Mouse (Mus musculus): ENCODE data around the gene U2af1. TPM values are rescaled to one million over a fixed set of nuclear protein-coding genes. Genes with fewer than 3 reads are reported as not detected.

U2af1 gene
- total RNA-seq, 1 experiment from 2014 or later, result 195 TPM

DNA sequence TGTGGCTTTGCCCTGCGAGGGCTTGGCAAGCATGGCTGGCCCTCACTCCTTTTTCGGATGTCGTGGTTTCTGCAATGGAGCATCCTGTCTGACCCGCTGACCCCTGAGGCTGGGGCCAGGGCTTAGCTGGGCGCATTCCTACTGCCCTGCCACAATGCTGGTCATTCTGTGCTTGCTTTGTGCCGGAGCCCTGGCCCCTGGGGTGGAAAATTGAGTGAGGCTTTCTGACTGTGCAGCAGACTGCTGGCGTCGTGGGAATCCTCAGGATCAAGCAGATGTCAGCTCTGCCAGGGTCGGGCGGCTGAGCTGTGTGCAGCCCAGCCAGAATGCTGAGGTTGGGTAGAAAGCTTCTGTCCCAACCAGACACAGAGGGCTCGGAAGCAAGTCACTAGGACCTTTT lies 11.5 kb upstream of the U2af1 start:
- no peak for ATAC-seq (replicated peaks; ENCODE audit: insufficient number of reproducible peaks, low FRiP score, low TSS enrichment, poor library complexity, severe bottlenecking)

DNA sequence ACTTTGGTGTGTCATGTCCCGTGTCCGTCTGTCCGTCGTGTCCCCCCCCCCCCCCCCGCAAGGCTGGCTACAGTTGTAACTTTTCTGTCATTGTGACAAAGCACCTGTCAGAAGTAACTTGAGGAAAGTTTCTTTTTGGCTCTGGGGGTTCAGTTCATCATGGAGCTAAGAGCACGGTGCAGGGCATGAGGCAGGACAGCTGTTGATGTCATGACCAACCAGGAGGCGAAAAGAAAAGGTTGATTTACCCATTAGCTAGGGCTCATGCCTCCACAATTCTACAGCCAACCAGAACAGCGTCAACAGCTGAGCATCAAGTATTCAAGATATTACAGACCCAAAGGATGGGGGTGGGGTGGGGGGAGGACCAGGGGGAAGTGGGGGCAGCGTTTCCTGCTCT lies 9.6 kb upstream of the U2af1 start:
- ATAC-seq (replicated peaks; ENCODE audit: insufficient number of reproducible peaks, low FRiP score, low TSS enrichment, poor library complexity, severe bottlenecking), result no peak

DNA sequence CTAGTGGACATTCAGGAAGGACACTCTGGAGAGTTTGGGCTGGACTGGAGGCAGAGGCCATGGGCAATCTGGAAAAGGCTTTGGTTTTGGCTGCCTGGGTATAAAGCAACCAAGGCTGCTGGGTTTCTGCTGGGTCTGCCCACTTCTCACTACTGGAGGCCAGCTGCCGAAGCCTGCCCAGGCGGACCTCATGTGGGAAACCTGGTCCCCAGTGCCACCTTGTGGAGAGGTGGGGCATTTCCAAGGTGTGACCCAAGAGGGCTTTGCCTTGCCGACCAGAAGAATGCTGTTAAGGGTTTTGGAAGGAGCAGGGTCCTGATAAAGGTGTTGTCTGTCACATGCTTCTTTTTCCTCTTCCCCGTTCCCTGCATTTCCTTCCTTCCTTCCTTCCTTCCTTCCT lies 6.1 kb upstream of the U2af1 start:
- peak; percentile 89 for ATAC-seq (replicated peaks; ENCODE audit: insufficient number of reproducible peaks, low FRiP score, low TSS enrichment, poor library complexity, severe bottlenecking)

DNA sequence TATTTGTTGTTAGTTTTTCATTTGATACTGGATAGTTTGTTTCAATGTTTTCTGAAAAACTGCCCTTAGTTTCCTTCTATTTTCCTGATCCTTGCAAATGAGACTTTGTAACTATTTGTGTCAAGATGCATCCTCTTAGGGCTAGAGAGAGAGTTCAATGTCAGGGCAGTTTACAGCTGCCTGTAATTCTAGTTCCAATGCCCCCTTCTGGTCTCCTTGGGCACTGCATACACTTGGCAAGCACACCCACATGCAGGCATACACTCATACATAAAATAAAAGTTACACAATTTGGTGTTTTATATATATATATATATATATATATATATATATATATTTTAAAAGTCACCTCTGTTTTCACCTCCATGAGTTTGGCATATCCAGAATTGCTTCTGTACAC lies 4.2 kb upstream of the U2af1 start:
- ATAC-seq (replicated peaks; ENCODE audit: insufficient number of reproducible peaks, low FRiP score, low TSS enrichment, poor library complexity, severe bottlenecking), result no peak

DNA sequence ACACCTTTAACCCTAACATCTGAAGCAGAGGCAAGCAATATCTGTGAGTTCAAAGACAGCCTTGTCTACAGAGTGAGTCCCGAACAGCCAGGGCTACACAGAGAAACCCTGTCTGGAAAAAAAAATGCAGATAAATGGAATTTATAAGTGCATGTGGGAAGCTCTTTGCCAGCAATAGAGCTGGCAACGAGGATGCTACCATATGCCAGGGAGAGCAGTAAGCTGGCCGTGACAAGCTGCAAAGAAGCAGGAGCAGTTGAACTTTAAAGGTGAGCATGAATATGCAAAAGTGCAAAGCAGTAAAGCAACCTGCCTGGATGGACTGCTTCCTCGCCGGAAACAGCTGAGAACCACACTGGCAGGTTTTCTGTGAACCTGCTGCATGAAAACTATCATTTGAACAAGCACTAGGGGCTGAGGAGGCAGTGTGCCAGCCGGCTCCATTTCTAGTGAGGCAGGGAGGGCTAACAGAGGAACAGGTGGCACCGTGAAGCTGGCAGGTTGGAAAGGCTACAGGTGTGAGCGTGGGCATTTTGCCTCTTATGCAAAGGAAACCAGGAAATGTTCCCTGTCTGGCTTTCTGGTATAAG lies 2.1 kb upstream of the U2af1 start:
- ATAC-seq (replicated peaks; ENCODE audit: insufficient number of reproducible peaks, low FRiP score, low TSS enrichment, poor library complexity, severe bottlenecking), result no peak

DNA sequence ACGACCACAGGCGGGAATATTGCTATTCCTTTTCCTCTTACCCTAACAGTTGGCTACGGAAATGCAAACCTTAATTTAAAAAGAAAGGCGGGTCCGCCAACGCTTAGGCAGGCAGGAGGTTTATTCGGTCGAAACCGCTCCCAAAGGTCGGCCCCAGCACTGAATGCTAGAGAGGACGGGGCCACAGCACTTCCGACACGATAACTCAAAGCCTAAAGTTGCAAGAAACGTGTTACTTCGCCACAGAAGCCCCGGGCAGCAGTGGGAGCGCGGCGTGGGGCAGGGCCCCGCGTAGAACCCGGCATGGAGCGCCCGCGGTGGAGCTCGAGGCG lies 590 bp downstream of the U2af1 start:
- no peak for ATAC-seq (replicated peaks; ENCODE audit: insufficient number of reproducible peaks, low FRiP score, low TSS enrichment, poor library complexity, severe bottlenecking)

DNA sequence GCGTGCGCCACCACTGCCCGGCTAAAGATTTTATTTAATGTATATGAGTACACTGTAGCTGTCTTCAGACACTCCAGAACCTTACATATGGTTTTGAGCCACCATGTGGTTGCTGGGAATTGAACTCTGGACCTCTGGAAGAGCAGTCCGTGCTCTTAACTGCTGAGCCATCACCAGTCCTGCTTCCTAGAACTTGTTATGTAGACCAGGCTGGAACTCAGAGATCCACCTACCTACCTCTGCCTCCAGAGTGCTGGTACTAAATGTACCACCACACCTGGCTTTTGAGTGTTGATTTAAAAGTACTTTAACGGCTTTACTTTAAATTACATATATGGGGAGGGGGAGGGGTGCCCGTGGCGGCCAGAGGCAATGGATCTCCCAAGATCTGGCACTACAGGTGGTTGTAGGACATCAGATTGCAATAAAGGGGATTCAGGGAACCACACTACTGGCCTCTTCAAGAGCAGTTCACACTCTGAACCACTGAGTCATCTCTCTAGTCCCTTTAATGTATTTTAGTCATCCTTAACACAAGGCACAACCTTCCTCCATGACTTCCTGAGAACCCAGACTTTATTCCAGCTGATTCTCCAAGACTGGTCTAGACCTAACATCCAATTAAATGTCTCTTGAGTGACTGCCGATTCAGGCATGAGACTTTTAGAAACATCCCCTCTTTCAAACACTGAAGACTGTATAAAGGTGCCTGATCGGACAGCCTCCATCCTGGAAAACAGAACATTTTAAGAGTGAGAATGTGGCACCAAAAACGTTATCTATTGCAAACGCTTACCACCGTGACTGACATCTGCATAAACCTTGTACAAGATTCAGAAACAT lies 1.3 kb downstream of the U2af1 start:
- ATAC-seq (replicated peaks; ENCODE audit: insufficient number of reproducible peaks, low FRiP score, low TSS enrichment, poor library complexity, severe bottlenecking), result no peak

DNA sequence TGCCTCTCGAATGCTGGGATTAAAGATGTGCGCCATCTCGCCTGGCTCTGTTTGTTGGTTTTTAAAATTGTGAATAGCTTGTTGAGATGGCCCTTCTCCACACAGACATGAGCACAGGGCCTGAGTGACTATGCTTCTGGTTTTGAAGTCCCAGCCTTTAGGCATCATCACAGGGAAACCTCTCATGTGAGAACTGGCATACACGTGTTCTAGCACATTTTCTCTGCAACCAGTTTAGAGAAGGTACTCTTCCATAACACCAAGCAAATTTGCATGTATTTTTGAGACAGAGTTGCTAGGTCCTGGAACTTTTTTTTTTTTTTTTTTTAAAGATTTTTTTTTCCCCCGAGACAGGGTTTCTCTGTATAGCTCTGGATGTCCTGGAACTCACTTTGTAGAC lies 2.0 kb downstream of the U2af1 start:
- no peak for ATAC-seq (replicated peaks; ENCODE audit: insufficient number of reproducible peaks, low FRiP score, low TSS enrichment, poor library complexity, severe bottlenecking)

DNA sequence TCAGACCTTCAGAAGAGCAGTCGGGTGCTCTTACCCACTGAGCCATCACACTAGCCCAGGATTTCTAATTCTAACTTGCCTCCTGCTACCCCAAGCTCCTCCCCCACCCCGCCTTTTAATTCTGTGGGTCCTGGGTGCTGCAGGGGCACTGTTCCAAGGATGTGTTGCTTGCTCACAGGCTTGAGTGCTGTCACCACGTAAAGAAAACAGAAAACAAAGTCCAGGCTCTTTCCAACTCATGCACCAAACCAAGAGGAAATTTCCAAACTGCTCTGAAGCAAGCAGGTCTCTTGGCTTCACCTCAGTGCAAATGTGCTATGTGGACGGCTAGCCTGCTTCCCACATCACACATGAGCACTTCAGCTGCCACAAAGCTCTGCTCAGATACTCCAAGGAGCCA lies 3.3 kb downstream of the U2af1 start:
- ATAC-seq (replicated peaks; ENCODE audit: insufficient number of reproducible peaks, low FRiP score, low TSS enrichment, poor library complexity, severe bottlenecking), result no peak

DNA sequence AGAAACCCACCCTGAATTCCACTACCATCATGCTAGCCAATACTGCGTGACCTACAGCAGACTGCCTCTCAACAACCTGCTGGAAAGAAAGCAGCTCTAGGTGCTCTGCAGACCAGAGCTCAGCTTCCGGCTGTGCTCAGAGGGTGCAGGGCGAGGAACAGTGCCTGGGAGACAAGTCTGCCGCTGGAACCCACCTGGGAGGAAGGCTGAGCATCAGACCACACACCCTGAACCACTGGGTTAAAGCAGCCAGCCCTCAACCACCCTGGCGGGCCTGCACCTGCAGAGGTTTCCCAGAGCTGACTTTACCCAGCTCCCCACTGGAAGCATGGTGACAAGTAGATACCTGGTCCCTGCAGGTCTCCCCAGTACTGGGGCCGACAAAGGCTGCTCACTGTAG lies 5.4 kb downstream of the U2af1 start:
- ATAC-seq (replicated peaks; ENCODE audit: insufficient number of reproducible peaks, low FRiP score, low TSS enrichment, poor library complexity, severe bottlenecking), result no peak

DNA sequence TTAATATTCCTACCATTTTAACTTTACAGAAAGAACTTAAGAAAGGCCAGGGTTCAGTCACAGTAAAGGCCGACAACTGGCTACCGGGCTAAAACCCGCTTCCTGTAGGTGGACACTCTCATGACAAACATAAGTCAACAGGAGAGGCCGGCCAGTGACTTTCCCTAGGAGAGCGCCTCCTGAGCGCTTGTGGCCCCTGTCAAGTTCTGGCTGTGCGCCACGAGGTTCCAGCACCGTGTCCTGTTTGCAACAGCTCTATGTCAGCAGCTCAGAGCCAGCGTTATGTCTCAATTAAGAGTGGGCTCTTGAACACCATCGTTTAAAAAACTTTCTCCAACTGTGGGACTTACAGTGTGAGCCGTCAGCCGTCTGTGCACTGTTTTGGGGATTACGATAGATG lies 6.5 kb downstream of the U2af1 start:
- ATAC-seq (replicated peaks; ENCODE audit: insufficient number of reproducible peaks, low FRiP score, low TSS enrichment, poor library complexity, severe bottlenecking), result no peak

DNA sequence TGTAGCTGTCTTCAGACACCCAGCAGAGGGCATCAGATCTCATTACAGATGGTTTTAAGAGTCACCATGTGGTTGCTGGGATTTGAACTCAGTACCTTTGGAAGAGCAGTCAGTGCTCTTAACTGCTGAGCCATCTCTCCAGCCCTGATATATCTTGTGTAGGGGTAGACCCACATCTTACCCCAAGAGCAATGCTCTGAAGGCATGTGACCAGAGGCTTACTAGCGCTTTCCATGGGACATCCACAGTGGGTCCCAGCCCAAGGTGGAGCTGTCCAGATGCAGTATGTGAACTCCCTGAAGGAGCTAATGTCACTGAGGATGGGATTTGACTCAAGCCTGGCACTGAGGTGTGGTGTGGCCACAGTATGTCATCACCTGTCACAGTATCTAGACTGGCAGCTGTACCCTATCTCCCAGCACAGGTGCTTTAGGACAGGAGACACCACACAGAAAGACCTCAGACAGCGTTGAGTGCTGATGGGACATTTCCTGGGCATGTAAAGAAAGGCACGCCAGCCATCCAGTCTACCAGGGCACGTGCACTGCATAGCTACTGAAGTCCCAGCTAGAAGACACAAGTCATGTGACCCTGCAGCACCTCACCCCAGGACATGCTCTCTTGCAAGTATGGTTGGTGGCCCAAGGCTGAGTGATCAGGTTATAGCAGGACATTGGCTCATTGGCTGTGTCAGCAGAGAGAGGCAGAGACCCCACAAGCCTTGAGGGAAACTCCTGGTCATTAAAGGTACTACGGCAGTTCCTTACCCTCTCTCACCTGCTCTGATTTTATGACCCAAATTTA lies 12.3 kb downstream of the U2af1 start:
- no peak; the same call in 1 of the 2 replicates for ATAC-seq (replicated peaks; ENCODE audit: insufficient number of reproducible peaks, low FRiP score, low TSS enrichment, poor library complexity, severe bottlenecking)

DNA sequence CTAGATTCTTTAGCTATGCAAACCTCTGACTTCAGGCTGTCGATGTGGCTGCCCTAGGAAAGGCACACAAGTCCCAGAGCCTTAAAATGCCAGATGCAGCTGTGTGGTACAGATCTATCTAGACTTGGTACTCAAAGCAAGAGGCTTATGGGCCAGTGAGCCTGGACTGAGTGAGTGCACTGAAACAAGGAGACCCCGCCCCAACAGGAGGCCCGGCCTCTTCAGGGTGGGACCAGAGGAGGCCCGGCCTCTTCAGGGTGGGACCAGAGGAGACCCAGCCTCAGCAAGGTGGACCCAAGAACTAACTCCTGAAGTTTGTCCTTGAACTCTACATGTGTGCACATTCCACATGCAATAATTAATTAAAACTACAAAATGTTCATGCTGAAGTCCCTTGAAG lies 15.8 kb downstream of the U2af1 start:
- no peak for ATAC-seq (replicated peaks; ENCODE audit: insufficient number of reproducible peaks, low FRiP score, low TSS enrichment, poor library complexity, severe bottlenecking)

DNA sequence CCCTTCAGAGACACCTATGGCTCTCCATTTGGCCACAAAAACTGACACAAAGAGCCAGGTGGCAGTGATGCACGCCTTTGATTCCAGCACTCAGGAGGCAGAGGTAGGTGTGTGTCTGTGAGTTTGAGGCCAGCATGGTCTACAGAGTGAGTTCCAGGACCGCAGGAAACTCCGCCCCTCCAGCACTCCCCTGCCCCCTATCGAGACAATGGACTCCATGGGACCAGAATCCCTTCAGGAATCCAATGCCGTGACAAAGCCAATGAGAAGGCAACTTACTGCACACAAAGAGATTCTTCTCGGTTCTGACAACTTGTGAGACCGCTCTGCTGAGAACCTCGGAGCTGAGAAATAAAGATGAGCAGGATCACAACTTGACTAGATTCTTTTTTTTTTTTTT lies 16.4 kb downstream of the U2af1 start:
- ATAC-seq (replicated peaks; ENCODE audit: insufficient number of reproducible peaks, low FRiP score, low TSS enrichment, poor library complexity, severe bottlenecking), result no peak

DNA sequence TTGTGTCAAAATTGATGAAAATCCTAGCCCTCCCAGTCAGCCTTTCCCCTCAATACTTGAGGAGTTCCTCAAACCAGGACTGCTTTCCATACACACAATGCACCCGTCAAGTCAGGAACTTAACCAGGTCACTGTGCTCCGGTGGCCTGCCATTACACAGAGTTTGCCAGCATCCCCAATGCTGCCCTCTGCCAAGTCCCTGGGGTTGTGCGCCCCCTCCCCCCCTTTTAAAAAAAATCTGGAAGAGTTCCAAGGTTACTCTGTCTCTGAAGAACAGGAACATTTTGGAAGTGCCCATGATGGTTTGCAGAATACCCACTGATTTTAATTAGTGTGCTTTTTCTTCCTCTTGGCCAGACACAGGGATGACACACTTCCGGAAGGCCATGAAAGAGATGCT lies 19.0 kb downstream of the U2af1 start:
- no peak for ATAC-seq (replicated peaks; ENCODE audit: insufficient number of reproducible peaks, low FRiP score, low TSS enrichment, poor library complexity, severe bottlenecking)

DNA sequence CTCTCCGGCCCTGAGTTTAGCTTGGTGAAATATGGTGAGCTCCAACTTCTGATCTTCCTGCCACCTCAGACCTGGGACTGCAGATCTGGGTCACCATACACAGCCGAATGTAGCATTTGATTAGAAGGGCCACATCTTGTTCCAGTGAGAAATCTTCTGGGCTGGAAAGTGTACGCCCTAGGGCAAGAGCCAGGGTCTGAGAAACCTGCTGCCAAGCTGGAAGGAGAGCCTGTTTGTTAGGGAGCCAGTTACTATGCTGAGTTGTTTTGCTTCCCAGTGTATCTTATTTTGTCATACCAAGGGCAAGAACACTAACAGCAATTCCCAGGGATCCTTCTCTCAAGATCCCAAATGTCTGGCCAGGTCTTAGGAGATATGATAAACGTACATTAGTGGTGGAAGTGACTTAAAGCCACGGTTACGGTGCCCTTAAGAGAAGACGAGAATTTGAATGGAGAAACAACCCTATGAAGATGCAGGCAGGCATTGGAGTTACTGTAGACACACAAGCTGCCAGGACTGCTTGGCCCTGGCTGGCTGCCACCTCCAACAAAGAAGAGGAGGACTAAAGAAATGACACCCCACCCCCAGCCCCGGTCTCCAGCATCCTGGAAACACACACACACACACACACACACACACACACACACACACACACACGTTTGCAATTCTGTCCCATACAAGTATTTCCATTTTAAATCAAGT lies 20.7 kb downstream of the U2af1 start:
- ATAC-seq (replicated peaks; ENCODE audit: insufficient number of reproducible peaks, low FRiP score, low TSS enrichment, poor library complexity, severe bottlenecking), result no peak

DNA sequence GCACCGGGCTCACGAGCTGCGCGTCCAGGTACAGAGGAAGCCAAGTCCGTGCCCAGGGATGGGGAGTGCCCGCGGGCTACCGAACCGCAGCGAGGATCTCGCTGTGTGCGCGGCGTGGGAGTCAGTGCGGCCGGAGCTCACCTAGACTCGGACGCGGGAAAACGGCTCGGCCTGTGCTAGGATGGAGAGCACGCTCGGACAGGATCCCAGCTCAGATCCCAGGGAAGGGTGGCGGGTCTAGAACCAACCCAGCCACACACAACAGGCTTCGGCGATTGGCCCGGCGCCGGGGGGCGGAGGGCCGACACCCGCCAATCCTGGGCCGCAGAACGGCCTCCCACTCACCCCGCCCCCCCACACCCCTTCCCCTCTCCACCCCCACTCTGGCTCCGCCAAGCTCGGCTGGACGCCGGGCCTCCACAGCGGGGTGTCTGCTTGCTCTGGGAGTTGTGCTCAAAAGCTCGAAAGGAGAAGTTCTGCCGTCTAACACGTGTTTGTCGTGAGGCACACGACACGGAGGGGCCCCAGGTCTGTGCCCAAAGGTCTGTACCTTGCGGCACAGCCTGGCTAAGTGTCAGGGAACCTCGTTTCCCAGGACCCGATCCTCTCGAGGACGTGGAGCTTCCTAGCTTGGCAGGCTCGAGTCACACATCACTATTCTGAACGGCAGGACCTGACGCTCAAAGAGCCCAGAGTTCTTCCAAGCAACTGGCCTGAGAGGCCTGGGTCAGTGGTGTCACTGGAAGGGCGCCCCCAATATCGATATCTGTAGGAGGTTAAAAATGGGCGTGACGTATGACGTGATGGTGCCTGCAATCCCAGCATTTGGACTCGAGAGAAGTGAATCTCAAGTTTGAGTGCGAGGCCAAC lies 21.5 kb downstream of the U2af1 start, which contains the start of gene Cbs:
Gene Cbs (minus strand): TSS at position 297 of the 870 bp plus-strand sequence.
- ATAC-seq (replicated peaks; ENCODE audit: insufficient number of reproducible peaks, low FRiP score, low TSS enrichment, poor library complexity, severe bottlenecking), result peak; percentile 44

DNA sequence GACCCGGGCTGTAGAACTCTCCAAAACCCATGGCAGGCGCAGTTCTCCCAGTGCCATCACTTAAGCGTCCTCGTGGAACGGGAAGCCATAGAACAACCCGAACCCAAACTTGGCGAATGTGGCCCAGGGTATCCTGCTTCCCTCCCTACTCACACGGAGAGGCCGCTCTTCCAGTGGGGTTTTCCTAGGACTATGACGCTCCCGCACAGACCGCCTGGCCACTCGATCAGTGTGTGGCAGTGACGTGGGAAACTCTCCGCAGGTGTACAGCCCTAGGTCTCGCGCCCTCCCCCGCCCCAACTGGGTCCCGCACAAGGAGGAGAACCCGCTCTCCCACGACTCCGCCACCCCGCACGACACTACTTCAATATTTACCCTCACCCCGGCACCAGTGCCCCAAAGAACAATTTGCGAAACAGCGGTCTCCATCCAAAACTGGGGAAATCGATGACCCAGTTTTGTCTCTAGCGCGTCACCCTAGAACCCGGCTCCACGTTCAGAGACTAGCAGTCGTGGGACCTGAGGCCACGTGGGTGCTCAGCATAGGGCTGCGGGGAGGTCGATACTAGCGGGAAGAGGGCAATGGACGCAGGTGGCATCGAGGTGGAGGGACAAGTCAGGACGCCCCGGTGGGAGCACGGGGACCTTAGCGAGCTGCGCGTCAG lies 22.3 kb downstream of the U2af1 start:
- ATAC-seq (replicated peaks; ENCODE audit: insufficient number of reproducible peaks, low FRiP score, low TSS enrichment, poor library complexity, severe bottlenecking), result no peak; the same call in 1 of the 2 replicates

Data from monocyte, adult 5-6 weeks (primary cell).